Mouse (Mus musculus) gastrocnemius, postnatal 4 days (tissue): ENCODE measurements around the gene Amelx. TPM values are rescaled to one million over a fixed set of nuclear protein-coding genes. Genes with fewer than 3 reads are reported as not detected.

ENCODE experiments used
- DNase-seq, 2 experiments: peaks; one replicate each; pipeline ENCODE4 v3.0.0; 2021 to 2022; ENCODE audit warnings: low spot score in 2 of 2, mixed read lengths in 2 of 2
- long read RNA-seq, 2 experiments: library from polyadenylated mRNA; stranded (forward); transcript quantifications; one replicate each; pipeline ENCODE4 v2.0.0; 2021
- total RNA-seq, 2 experiments: library from RNA; stranded (reverse); gene quantifications; 2 replicates each; pipeline ENCODE4 v1.2.3; 2021

The Amelx gene
- not detected for total RNA-seq
- long read RNA-seq, experiment 1 = 0 reads
- long read RNA-seq, experiment 2, partial matches to known transcripts = 0 of 1 reads
- long read RNA-seq, experiment 2, other reads (novel, unspliced or antisense) = 1 of 1 reads

DNA sequence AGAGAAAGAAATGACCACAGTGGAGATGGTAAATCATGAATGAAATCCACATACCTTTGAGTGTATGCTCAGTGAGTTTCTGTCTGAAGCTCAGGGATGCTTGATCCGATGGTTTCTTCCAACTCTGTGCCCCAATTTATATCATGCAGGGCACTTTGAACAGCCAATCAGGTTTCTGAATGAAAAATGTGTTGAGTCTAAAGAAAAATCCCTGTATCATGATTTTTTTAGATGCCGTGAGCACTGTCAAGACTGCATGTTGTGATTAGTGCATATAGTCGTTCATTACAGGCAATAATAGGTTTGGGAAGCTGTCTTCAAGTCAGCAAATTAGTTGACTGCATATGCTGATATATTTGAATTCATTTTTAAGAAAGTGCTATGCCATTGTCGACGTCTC, at the start of gene Amelx:
Gene Amelx, minus strand, starts transcription at position 101 of the 400 bp plus-strand sequence.
- no peak for DNase-seq

DNA sequence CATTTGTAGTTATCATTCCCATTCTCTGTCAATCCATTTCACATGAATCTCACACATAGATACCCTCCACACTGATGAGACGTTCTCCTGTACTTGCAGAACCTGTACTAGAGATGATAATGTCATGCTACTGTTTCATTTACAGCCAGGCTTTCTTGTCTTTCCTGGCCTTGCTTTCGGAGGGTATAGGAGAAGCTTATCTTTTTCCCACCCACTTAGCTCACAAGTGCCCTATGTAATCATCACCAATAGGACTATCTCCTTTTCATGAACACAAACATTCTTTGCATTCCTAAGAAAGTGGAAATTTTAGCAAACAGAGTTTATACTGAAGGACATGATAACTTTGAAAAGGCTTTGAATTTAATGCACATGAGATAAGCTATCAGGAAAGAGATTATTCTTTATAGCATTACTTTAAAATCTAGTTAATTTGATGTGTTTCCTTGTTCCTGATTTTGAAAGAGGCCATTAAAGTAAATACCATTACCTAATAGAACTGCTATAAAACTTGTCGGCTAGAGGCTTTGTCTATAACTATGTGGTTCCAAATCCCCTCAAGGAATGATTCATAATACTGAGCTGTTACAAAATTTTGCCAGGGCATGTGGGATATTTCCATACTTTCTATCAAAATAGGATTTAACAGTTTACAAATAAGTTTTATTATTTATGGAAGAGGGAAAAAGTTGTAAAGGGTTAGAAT, 35.5 kb upstream of the Amelx start:
- DNase-seq = no peak

DNA sequence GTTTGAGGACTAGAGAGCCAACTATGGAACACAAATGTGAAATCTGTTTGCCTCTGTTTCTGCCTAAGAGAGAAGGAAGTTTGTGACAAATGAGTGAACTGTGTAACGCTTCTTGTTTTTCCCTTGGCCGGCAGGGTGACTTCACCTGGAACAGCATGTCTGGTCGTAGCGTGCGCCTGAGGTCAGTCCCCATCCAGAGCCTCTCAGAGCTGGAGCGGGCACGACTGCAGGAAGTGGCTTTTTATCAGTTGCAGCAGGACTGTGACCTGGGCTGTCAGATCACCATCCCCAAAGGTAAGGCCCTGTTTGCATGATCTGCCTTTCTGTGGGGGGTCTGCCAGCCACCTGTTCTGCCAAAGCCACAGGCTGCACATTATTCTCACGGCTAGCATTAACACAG, 33.1 kb upstream of the Amelx start:
- DNase-seq = no peak

DNA sequence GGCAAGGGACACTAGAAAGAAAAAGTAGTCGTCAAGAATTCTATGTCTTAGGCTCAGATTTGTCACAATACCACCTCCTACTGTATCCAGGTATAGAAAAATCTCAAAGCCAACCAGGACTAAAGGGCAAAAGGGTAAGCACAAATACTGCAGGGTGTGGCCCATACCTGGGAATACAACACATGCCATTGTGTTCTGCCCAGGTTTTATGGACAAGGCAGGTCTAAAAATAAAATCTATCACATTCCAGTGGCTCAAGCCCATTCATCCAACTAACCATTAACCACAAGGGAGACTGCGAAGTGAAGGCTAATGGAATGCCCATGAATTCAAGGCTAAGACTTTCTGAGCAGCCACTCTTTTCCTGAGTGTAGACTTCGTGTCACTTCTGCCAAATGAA, 23.0 kb upstream of the Amelx start:
- no peak for DNase-seq

DNA sequence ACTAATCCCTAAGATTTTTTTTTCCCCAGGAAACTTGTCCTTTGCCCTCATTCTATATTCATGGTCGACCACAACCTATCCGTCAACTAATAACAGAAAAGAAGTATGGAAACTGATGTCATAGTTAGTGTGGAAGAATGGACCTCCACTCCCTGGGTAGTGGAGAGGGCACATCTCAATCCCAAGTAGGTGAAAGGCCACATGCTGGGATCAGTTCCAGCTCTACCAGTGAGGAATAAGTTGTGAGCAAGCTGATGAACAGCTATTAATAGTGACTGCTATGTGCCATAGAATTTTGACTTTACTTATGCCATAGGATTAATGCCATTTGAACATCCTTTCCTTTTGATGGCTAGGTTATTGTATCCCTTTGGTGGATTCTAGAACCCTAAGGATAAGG, 8.4 kb downstream of the Amelx start:
- DNase-seq = no peak

DNA sequence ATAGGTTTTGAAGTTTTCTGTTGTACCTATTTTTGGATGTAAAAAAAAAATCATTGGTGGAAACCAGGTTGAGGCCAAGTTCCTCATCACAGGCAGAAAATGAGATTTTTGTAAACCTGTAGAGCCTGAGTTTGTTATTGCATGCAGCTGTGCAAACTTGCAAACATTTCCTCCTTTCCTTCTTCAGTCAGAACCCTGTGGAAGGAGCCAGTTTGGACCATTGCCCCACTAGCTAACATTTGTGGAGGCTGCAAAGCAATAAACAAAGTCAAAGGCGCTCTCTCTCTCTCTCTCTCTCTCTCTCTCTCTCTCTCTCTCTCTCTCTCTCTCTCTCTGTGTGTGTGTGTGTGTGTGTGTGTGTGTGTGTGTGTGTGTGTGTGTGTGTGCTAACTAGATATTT, 13.2 kb downstream of the Amelx start:
- DNase-seq = peak in 1 of 2 experiments; percentile 40

DNA sequence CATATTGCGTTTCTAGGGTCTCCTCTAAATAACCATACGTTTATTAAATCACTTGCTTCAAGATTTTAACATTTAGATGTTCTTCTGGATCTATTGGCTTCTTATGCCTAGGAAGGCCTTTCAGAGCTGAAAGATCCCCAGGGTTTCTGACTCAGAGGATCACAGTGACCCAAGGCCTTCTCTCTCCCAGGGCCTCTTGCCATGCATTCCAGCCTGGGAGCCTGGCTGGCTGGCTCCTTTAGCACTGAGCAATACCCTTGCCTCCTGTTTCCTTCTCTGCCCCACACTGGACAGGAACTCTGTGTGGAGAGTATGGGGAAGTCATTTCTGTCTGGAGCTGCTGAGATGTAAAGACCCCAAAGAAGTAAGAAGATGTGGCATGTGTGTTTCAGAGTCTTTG, 16.0 kb downstream of the Amelx start:
- no peak for DNase-seq

DNA sequence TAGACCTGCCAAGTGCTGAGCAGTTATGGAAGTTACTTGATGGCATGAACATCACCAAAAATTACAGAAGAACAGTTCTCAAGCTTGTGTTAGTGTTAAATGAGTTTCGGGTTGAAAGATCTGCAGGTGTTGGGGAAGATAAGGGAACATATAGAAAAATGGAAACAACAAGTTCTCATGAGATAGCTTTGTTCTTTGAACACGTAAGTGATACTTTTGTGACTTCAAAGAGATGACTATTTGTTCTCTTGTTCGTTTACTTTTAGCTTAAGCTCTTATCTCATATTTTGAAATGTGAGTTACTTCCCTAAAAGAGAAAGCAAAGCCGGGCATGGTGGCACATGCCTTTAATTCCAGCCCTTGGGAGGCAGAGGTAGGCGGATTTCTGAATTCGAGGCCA, 28.6 kb downstream of the Amelx start:
- DNase-seq = no peak

DNA sequence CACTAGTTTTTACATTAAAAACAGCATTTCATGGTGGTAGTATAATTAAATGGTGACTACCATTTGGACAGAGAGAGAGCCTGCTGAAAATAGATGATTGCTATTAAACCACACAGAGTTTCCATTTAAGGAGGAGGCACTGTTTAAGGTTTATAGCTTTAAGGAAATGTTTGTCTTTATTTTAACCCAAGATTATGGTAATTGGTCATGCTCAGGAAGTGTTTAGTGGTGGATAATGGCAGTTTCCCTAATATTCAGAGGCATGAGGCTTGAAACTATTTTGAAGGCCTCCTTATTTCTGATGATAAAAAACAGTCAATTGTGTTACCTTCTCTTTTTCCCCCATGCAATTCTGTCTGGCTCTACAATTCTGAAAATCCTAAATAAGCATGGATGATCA, 33.2 kb downstream of the Amelx start:
- no peak for DNase-seq

DNA sequence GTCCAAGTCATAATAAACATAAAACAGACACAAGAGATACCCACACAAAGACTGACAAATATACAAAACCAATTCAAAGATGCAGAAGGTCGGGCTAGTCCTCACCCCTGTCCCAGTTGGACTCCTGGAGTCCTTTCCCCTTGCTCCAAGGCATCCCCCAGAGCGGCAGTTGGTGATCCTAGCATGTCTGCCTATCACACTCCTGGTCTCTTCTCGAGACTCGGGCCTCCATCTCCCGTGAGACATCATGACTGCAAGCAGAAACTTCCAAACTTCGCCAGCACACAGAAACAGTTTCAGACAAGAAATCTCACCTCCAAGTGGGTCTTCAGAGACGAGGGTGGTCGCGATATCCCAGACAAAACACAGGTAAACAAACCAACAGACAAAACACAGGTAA, 46.5 kb downstream of the Amelx start:
- DNase-seq = no peak

DNA sequence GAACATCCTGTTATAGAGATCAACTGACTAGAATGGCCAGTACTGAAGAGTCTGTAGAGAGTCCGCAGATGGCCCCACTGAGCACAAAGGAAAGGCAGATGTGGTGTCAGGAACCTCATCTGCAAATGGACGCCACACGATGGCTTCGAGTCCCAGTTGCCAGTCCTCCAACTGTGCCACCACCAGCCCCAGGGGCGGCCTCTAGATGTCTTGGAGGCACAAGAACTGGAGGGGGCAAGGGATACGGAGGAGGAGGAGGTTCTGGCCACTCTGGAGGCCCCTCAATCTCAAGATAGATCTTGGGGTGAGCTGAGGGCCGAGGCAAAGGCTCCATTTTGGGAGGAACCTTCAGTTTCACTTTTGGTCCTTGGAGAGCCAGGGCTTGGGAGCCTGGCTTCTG, 47.2 kb downstream of the Amelx start:
- DNase-seq = no peak

Other genes starting within 250 kb of the Amelx start
- gene Hccs, start 133.2 kb upstream of the Amelx start, total RNA-seq = 10 to 100 TPM; 22.3 to 22.6 TPM